Mouse (Mus musculus) thymus, postnatal 36 days (tissue): Measurements from ENCODE around the gene Selenof.

Source experiments
- DNase-seq, 2 experiments: peaks; one replicate each; pipeline ENCODE4 v3.0.0; 2022; ENCODE audit warnings: mixed read lengths in 2 of 2

Selenof gene

GRCm38 (mm10) chr3:144565212-144565611 lies 4.9 kb upstream of the Selenof start:
- DNase-seq: no peak

GRCm38 (mm10) chr3:144568861-144569361 lies 1.2 kb upstream of the Selenof start:
- no peak for DNase-seq

GRCm38 (mm10) chr3:144569401-144569971 lies 618 bp upstream of the Selenof start:
- DNase-seq: no peak

- DNase-seq: no peak
Measured at GRCm38 (mm10) chr3:144570816-144571487, 848 bp downstream of the Selenof start.

GRCm38 (mm10) chr3:144574256-144574655 lies 4.2 kb downstream of the Selenof start:
- DNase-seq: no peak

- no peak for DNase-seq
Measured at GRCm38 (mm10) chr3:144577366-144578340, 7.5 kb downstream of the Selenof start.

GRCm38 (mm10) chr3:144578921-144579320 lies 8.8 kb downstream of the Selenof start:
- no peak for DNase-seq

GRCm38 (mm10) chr3:144579796-144580195 lies 9.7 kb downstream of the Selenof start:
- DNase-seq: no peak

GRCm38 (mm10) chr3:144580281-144580680 lies 10.2 kb downstream of the Selenof start:
- DNase-seq: no peak

GRCm38 (mm10) chr3:144581842-144582241 lies 11.7 kb downstream of the Selenof start:
- no peak for DNase-seq

GRCm38 (mm10) chr3:144582306-144582705 lies 12.2 kb downstream of the Selenof start:
- no peak for DNase-seq

GRCm38 (mm10) chr3:144583789-144584188 lies 13.7 kb downstream of the Selenof start:
- no peak for DNase-seq

- no peak for DNase-seq
Measured at GRCm38 (mm10) chr3:144584789-144585553, 14.9 kb downstream of the Selenof start.

GRCm38 (mm10) chr3:144586731-144587130 lies 16.6 kb downstream of the Selenof start:
- DNase-seq: no peak

- no peak for DNase-seq
Measured at GRCm38 (mm10) chr3:144589189-144589890, 19.2 kb downstream of the Selenof start.

- no peak for DNase-seq
Measured at GRCm38 (mm10) chr3:144592992-144593785, 23.1 kb downstream of the Selenof start.

GRCm38 (mm10) chr3:144597121-144597520 lies 27.0 kb downstream of the Selenof start:
- no peak for DNase-seq

- DNase-seq: no peak
Measured at GRCm38 (mm10) chr3:144597790-144598467, 27.8 kb downstream of the Selenof start.

- no peak for DNase-seq
Measured at GRCm38 (mm10) chr3:144602413-144602812, 32.3 kb downstream of the Selenof start.

GRCm38 (mm10) chr3:144602819-144603218 lies 32.7 kb downstream of the Selenof start:
- no peak for DNase-seq
